Mouse (Mus musculus) lung, embryonic 16.5 days (tissue): ENCODE measurements around the gene Defa34. TPM values are rescaled to one million over a fixed set of nuclear protein-coding genes. Genes with fewer than 3 reads are reported as not detected.
"Not testable (repeated sequence)": the region's sequence is repeated elsewhere in the genome, so short reads cannot be mapped to it uniquely, and the experiment has no call there.

ENCODE experiments used
- ATAC-seq: fragments of 200-750 bp; cut with Nextera tagmentation; 2 replicates; pipeline ENCODE4 v1.8.0; 2017; ENCODE audit warnings: low read depth, mild to moderate bottlenecking, moderate library complexity
- H3K27ac ChIP-seq: fragments of 300-500 bp; sonication (generic); 2 replicates; pipeline ENCODE4 v1.5.1; 2014; ENCODE audit warnings: mild to moderate bottlenecking, control low read depth, low read length
- H3K27me3 ChIP-seq: fragments of 300-500 bp; sonication (generic); 2 replicates; pipeline ENCODE4 v1.6.1; 2014; ENCODE audit warnings: low read depth, low read length, mixed read lengths; ENCODE audit not compliant: control insufficient read depth, insufficient read depth
- H3K36me3 ChIP-seq: fragments of 300-500 bp; sonication (generic); 2 replicates; pipeline ENCODE4 v1.6.1; 2014; ENCODE audit warnings: low read length; ENCODE audit not compliant: control insufficient read depth, insufficient read depth
- H3K4me1 ChIP-seq: fragments of 300-500 bp; sonication (generic); replicated peaks from 2 replicates; pipeline ENCODE4 v1.6.1; 2014; ENCODE audit warnings: low read length, mixed read lengths; ENCODE audit not compliant: control insufficient read depth, insufficient read depth
- H3K4me2 ChIP-seq: fragments of 300-500 bp; sonication (generic); 2 replicates; pipeline ENCODE4 v1.6.1; 2014; ENCODE audit warnings: low read depth, low read length, control low read depth
- H3K4me3 ChIP-seq: fragments of 300-500 bp; sonication (generic); 2 replicates; pipeline ENCODE4 v1.5.1; 2014; ENCODE audit warnings: mild to moderate bottlenecking, low read length, control low read depth
- H3K9ac ChIP-seq: fragments of 300-500 bp; sonication (generic); 2 replicates; pipeline ENCODE4 v1.6.1; 2014; ENCODE audit warnings: low read length, control low read depth
- H3K9me3 ChIP-seq: fragments of 300-500 bp; sonication (generic); 2 replicates; pipeline ENCODE4 v1.6.1; 2016; ENCODE audit warnings: low read length; ENCODE audit not compliant: control insufficient read depth
- WGBS: fragments of 180-500 bp; shearing (Covaris S2); extraction: QIAGEN DNeasy Blood & Tissue Kit; methylation state at CpG from one replicate; pipeline ENCODE4 v1.1.7; 2014; 5-methylcytosine and 5-hydroxymethylcytosine counted together
- polyA plus RNA-seq: library from polyadenylated mRNA; unstranded; fragments of >200 nt; fragmentation: Nextera tagmentation; extraction: Ambion mirVana; gene quantifications from 2 replicates; pipeline ENCODE4 v1.2.1, GENCODE M21; 2015

Defa34 gene
- not detected in 2 replicates for polyA plus RNA-seq

DNA sequence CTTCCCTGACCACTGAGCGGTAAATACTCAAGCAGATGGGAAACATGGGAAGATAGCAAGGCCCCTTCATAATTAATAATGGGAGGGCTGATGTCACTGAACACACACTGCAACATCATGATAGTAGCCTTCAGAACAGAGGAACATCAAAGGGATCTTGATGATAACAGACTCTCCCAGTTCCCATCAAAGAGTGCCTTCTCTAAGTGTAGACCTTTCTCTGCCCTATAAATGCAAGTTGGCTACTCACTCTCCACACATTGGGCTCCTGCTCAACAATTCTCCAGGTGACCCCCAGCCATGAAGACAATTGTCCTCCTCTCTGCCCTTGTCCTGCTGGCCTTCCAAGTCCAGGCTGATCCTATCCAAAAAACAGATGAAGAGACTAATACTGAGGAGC lies at the start of gene Defa34:
Defa34 (plus strand) TSS at position 301 of the 400 bp plus-strand sequence.
- WGBS, result 25% methylated on average over 1 of the region's 1 CpGs
- H3K9ac ChIP-seq, H3K4me2 ChIP-seq, H3K4me3 ChIP-seq, H3K9me3 ChIP-seq, H3K4me1 ChIP-seq, H3K27ac ChIP-seq, ATAC-seq, H3K36me3 ChIP-seq, H3K27me3 ChIP-seq: not testable (repeated sequence)

DNA sequence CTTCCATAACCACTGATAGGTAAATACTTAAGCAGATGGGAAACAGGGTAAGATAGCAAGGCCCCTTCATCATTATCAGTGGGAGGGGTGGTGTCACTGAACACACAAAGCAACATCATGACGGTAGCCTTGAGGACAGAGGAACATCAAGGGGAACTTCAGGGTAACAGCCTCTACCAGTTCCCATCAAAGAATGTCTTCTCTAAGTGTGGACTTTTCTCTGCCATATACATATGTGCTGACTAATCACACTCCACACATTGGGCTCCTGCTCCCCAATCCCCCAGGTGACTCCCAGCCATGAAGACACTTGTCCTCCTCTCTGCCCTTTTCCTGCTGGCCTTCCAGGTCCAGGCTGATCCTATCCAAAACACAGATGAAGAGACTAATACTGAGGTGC lies 47.7 kb upstream of the Defa34 start, which contains the start of gene Defa26:
Defa26 (plus strand) TSS at position 301 of the 400 bp plus-strand sequence.
- not testable (repeated sequence) for H3K9me3 ChIP-seq, ATAC-seq, H3K9ac ChIP-seq, H3K27me3 ChIP-seq, H3K36me3 ChIP-seq, H3K4me1 ChIP-seq, H3K27ac ChIP-seq, H3K4me3 ChIP-seq, H3K4me2 ChIP-seq
- no CpG with 5 or more reads among the region's 1 CpGs for WGBS

- not testable (repeated sequence) for H3K27ac ChIP-seq, H3K4me3 ChIP-seq, H3K4me1 ChIP-seq, H3K9me3 ChIP-seq, H3K27me3 ChIP-seq, ATAC-seq, H3K36me3 ChIP-seq, H3K9ac ChIP-seq, H3K4me2 ChIP-seq
- no CpG with 5 or more reads among the region's 2 CpGs for WGBS
These were observed 10.1 kb upstream of the Defa34 start, which contains the start of gene Defa17 for GRCm38 (mm10) chr8:21655480-21655879. Gene Defa17, plus strand, starts transcription at chr8:21655780.

DNA sequence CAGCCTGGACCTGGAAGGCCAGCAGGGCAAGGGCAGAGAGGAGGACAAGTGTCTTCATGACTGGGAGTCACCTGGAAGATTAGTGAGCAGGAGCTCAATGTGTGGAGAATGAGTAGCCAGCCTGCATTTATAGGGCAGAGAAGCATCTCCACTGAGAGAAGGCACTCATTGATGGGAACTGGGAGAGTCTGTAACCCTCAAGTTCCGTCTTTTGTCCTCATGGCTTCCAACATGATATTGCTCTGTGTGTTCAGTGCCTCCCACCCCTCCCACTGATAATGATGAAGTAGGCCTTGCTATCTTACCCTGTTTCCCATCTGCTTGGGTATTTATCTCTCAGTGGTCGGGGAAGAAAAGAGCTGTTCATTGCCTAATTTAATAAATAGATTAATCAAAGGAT lies 37.9 kb downstream of the Defa34 start, which contains the start of gene AY761184:
AY761184 (minus strand) TSS at position 101 of the 400 bp plus-strand sequence.
- H3K27me3 ChIP-seq, H3K4me2 ChIP-seq, H3K27ac ChIP-seq, H3K4me1 ChIP-seq, H3K9me3 ChIP-seq, ATAC-seq, H3K9ac ChIP-seq, H3K4me3 ChIP-seq, H3K36me3 ChIP-seq: not testable (repeated sequence)
- WGBS, result 65% methylated on average over 1 of the region's 2 CpGs

Other genes starting within 250 kb of the Defa34 start
- gene Defa36, start 238.4 kb upstream of the Defa34 start, polyA plus RNA-seq, result not detected in 2 replicates
- not detected in 2 replicates for gene Gm7849, start 209.2 kb upstream of the Defa34 start, polyA plus RNA-seq
- not detected in 2 replicates for gene Defa20, start 156.5 kb upstream of the Defa34 start, polyA plus RNA-seq
- not detected in 2 replicates for gene Defa32, start 136.8 kb upstream of the Defa34 start, polyA plus RNA-seq
- gene Defa37, start 100.4 kb upstream of the Defa34 start, polyA plus RNA-seq, result 1.1 TPM in 1 of 2 replicates, not detected in the other
- gene Defa28, start 82.8 kb upstream of the Defa34 start, polyA plus RNA-seq, result not detected in 2 replicates
- gene Gm7861, start 71.3 kb upstream of the Defa34 start, polyA plus RNA-seq, result not detected in 2 replicates
- not detected in 2 replicates for gene Defa26, start 47.6 kb upstream of the Defa34 start, polyA plus RNA-seq
- not detected in 2 replicates for gene Defa17, start 10.0 kb upstream of the Defa34 start, polyA plus RNA-seq
- gene AY761184, start 37.8 kb downstream of the Defa34 start, polyA plus RNA-seq, result not detected in 2 replicates
- gene Defa24, start 68.7 kb downstream of the Defa34 start, polyA plus RNA-seq, result not detected in 2 replicates
- gene Defb50, start 157.7 kb downstream of the Defa34 start, polyA plus RNA-seq, result not detected in 2 replicates
- gene Defb2, start 174.1 kb downstream of the Defa34 start, polyA plus RNA-seq, result not detected in 2 replicates
- gene Defb10, start 193.1 kb downstream of the Defa34 start, polyA plus RNA-seq, result not detected in 2 replicates
- not detected in 2 replicates for gene Defb9, start 219.6 kb downstream of the Defa34 start, polyA plus RNA-seq
- not detected in 2 replicates for gene Defb11, start 240.6 kb downstream of the Defa34 start, polyA plus RNA-seq